Mouse (Mus musculus): ENCODE measurements around the gene Uqcc3. TPM values are rescaled to one million over a fixed set of nuclear protein-coding genes. Genes with fewer than 3 reads are reported as not detected.
A peak's percentile ranks its signal among the peaks of the same experiment; 100 is the strongest.
"Not testable (repeated sequence)": the region's sequence is repeated elsewhere in the genome, so short reads cannot be mapped to it uniquely, and the experiment has no call there.

The Uqcc3 gene
- total and polyA plus RNA-seq, 3 experiments = 18.1 to 76.9 (median 48.7) TPM

DNA sequence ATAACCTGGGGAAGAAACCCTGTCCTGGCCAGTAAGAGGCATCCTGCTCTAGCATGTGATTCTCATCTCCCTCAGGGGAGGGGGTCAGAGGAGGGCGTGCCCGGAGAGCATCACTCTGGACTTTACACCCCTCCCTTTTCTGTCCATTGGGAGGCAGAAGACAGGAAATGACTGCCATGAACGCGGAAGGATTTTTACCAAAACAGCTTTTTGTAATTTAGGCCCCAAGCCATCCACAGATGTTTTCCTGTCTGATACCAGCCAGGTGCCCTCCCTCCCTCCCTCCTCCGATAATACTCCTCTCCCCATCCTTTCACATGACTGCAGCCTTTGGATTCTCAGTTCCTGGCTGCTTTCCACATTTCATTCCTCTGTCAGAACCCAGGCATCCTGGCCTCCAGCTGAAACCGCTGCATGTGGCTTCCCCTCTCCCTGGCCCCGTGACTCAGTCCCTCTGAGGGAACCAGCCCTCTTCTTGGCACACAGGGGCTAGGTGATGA, 30.3 kb downstream of the Uqcc3 start, which contains the start of gene Lrrn4cl:
Gene Lrrn4cl (plus strand): TSS at position 367 of the 500 bp plus-strand sequence.
- peak; percentile 63 for DNase-seq

DNA sequence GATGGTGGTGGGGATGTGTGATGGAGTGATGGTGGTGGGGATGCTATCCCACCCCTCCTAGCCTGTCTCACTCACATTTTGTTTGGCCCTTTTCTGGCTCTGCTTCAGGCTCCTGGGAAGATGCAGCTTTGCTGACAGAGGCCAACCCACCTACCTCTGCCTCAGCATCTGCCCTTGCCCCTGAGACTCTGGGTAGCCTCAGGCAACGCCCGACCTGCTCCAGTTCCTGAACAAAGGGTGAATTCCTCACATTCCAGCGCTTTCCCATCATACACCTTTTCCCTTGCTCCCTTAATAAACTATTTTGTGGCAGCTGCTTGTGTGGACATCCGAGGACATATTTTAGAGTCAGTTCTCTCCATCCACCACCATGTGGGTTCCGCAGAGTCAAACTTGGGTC, 32.4 kb downstream of the Uqcc3 start:
- DNase-seq = no peak

DNA sequence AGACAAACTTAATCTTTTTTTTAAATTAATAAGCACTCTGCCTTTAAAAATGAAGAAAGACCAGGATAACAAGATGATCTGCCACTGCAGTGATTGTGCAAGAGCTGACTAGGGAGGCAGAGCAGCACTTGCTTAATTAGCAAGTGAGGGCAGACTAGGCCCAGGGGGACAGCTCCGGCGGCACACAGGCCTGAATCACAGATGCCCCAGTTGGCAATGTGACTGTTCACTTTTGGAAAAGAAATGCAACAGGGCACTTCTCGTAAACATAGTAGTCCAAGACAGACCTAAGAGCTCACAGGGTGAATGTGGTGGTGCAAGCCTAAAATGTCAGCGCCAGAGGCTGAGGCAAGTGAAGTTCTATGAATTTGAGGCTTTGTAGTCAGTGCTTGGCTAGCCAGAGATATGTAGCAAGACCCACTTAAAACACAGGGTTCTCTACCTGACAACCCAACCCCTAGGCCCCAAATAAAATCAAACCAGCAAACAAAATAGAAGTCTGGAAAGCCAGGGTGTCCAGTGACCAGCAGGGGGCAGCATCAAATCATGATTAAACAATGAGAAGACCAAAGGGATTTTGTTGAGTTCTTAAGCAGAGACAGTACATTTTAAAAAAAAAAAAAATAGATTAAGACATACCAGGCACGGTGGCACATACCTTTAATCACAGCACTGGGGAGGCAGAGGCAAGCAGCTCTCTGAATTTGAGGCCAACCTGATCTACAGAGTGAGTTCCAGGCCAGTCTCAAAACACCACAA, 36.2 kb downstream of the Uqcc3 start:
- peak; percentile 76 for DNase-seq

DNA sequence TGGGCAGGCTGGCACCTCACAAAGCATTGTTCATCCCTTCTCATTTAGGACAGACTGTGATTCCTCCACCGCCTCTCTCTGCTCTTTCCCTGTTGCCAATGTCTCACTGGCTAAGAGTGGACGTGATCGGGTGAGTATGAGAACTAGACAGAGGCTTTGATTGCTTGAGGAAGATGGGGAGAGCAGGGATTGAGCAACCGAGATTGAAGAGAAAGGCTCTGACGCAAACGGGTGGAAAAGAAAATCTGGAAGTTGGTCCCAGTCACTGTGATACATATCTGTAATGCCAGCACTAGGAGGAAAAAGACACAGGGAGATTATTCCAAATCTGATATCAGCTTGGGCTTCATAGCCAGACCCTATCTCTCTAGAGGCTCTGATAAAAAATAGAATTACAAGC, 37.8 kb downstream of the Uqcc3 start:
- DNase-seq = no peak

DNA sequence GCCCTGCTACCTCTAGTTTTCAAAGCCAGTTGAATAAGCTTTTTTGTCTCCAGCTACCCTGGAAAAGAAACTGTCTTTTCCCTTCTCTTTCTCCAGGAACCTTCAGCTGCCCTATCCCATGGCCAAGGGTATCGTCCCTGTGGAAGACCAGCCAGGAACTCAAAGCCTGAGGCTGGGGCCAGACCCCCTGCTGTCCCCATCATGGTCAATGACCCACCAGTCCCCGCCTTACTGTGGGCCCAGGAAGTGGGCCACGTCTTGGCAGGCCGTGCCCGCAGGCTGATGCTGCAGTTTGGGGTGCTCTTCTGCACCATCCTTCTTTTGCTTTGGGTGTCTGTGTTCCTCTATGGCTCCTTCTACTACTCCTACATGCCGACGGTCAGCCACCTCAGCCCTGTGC, 39.7 kb downstream of the Uqcc3 start:
- DNase-seq = no peak

DNA sequence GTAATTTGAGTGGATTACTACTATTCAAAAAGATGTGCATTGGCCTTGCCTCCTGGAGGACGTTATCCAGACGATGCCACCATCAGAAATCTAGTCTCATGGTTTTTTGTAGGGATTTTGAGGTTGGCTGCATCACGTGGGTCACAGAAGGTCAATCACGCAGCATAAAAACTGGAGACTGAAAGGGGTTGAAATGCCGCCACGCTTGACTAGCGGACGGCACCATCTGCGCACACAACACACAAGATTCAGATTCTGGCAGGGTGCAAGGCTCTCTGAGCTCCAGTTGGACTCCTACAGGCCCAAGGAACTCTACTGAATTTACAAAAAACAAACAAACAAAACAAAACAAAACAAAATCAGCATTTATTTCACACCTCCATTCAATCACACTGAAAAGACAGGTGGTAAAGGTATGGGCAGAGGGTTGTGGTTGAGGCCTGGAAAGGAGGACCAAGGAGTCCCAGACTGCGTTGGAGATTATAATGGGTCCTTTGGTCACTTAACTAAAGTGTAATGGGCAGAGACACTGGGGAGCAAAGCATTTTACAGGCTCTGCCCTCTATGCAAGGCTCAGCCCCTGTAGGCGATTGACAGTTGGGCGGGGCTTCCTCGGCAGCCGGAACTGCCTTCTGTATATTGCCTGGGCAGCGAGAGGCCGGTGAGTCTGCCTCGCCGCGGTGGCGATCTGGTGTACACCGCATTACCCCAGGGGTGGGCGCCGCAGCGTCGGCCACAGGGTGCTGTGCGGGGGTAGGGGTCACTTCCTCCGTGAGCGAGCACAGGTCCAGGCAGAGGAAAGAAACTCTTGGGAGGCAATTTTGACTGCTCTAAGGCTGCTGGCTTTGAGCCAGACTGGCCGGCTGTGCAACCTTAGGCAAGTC, 40.6 kb downstream of the Uqcc3 start:
- peak; percentile 90 for DNase-seq

DNA sequence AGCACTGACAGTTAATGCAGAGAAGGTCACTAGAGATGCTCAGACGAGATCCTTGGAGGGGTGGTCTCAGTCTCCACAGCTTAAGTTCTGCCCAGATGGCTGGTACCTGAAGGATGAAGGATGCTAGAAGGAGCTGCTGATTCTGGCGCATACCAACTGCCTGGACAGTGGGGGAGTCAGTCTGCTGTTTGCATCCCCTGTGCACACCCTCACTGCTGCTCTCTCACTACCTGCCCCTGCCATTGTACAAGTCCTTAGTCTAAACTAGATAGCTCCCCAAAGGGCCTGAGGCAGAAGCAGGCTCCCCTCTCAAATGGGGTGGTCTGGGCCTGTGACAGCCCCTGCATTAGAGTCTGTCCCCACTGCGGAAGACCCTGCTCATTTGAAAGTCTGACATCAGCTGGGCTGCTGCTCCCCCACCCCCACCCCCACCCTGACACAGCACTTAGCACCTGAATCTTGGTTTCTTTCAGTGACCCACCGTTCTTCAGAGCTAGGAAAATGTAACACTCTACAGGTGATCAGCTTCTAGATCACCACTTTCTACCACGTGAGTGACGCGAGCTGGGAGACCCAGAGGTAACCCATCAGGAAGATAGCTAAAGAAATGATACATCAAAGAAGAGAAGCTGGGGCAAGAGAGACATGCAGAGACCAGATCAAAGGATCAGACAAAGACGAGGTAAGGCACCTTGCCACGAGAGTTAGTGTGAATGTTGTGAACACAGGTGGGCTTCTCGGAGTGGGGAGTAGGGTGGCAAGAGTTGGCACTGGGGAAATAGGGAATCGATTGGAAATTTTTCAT, 41.4 kb downstream of the Uqcc3 start, which contains the start of gene Gng3:
Gene Gng3 (minus strand): TSS at position 92 of the 805 bp plus-strand sequence.
- DNase-seq = no peak

DNA sequence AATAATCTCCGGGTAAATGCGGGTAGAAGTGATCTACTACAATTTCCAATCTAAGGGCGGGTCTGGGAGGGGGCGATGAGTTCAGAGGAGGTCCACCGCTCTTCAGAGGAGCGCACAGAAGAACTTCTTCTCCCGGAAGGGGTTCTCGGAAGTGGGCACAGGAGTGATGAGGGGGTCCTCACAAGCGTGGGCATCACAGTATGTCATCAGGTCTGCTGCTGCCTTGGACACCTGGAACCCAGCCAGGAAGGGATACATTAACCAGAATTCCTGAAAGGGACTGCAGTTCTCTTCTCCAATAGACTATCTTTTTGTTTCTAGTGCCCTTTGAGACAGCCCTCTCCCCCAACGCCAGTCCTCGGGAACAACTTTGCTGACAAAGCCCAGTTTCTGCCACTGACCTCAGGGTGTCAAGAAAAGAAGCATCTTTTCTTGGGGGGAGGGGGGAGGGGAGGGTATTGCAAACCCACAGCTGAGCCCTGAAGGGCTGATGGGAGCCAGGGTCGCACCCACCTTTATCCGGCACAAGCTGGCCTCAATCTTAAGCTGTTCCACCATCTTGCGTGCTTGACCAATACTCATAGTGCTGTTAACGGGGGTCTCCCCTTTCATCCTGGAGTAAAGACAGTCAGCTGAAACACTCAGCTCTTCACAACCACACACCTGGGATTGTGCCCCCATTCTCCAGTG, 42.5 kb downstream of the Uqcc3 start:
- peak; percentile 56 for DNase-seq

DNA sequence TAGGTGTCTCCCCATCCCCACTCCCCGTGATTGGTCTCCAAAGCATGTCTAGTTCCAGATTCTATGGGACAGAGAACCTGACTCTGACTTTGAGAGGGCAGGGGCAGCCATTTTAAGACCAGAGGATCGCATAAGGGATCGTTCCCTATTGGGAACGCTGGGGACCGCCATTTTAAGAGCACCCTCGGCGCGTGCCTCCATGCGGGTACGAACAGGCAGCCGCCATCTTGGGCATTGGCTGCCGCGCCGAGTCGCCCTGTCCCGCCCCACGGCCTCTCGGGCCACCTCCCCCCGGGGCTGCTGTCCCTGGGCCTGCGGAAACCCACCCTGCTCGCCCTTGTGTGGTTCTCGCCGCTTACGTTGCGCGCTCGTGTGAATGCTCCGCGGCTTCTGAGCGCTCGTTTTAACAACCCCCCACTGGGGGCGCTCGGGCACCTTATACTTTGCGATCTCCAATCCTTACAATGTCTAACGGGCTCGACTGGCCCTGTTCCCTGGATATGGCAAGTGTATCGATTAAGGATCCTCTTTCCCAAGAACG, 43.4 kb downstream of the Uqcc3 start, which contains the start of gene Bscl2:
Gene Bscl2 (plus strand): TSS at position 217 of the 541 bp plus-strand sequence.
- DNase-seq = peak; percentile 90

DNA sequence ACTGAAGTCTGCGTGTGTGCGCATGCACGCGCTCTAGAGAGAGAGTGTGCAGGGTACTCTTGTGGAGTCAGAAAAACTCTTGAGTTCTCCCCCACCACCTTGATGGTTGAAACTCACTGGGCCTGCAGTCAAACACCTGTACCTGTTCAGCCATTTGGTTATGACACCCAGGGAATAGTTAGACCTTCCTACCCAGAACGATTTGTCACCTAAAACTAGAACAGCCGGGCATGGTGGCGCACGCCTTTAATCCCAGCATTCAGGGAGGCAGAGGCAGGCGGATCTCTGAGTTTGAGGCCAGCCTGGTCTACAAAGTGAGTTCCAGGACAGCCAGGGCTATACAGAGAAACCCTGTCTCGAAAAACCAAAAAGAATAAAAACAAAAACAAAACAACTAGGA, 44.4 kb downstream of the Uqcc3 start:
- not testable (repeated sequence) for DNase-seq

DNA sequence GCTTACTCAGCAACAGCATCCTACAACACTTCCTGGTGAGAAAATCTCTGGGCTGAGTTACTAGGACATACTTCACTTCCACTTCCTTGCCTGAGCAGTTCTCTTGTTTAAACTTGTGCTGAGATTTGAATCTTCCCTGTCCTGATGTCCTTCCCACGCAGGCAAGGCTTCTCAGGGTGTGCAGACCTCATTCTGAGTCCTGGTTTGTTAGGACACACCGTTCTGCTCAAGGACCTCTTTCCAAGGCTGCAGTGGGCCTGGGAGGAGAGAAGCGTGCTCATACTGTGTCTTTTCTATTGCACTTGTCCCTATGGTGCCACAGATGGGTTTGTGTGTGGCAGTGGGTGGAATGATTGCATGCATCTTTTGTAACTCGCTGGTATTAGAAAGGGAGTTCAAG, 47.8 kb downstream of the Uqcc3 start:
- no peak for DNase-seq

DNA sequence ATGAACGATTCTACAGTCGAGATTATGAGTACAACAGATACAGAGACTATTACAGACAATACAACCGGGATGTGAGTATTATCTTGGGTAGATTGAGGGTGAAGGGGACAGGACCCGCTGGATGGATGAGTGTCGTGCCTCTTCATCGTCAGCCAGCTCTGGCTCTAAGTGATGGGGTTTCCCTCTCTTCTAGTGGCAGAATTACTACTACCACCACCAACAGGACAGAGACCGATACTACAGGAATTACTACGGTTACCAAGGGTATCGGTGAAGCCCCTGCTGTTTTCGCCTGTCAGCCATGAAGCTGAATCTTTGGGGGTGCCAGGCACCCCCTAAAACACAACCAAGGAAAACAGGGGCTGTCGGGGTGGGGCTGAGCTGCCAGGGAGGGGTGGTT, 49.5 kb downstream of the Uqcc3 start:
- DNase-seq = no peak

DNA sequence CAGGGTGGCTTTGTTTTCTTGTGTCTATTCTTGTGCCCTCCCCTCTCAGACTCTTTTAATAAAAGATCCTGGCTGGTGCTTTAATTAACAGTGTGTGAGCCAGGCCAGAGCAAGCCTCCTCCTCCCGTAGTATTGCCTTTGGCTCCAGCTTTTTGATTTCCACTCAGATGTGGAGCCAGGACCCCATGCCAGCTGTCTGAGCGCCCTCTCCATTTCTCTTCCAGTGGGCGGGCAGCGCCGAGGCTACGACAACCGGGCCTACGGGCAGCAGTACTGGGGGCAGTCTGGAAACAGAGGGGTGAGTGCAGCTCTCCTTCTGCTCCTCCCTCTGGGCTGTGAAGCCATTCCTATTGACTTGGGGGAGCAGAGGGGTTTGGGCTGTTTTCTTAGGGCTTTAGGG, 50.1 kb downstream of the Uqcc3 start:
- no peak for DNase-seq

Small RNA genes within 50 kb of the gene (microRNA-seq; reads per million reads assigned to microRNA genes)
- gene Mir5136 = 0 to 0.22 reads per million in 2 experiments

Other genes with a start within 250 kb of the Uqcc3 start
Only the 30 nearest of the 32 such genes appear.
- 100 to 1,000 TPM; 202 to 548 TPM for gene Slc3a2, start 157.6 kb downstream of the Uqcc3 start, total RNA-seq (2021)
- gene Slc3a2, start 157.6 kb downstream of the Uqcc3 start, polyA plus RNA-seq (2012; rRNA removed) = 162 and 192 TPM in 2 replicates
- 10 to 100 TPM; 54.3 to 77.1 TPM for gene Wdr74, start 145.1 kb downstream of the Uqcc3 start, total RNA-seq (2021)
- 23.4 and 24.0 TPM in 2 replicates for gene Wdr74, start 145.1 kb downstream of the Uqcc3 start, polyA plus RNA-seq (2012; rRNA removed)
- gene 1700092M07Rik, start 140.2 kb downstream of the Uqcc3 start, total RNA-seq (2021) = under 1 TPM; 0.79 to 0.84 TPM
- gene 1700092M07Rik, start 140.2 kb downstream of the Uqcc3 start, polyA plus RNA-seq (2012; rRNA removed) = not detected in 2 replicates
- 10 to 100 TPM; 80.4 to 95.4 TPM for gene Stx5a, start 139.5 kb downstream of the Uqcc3 start, total RNA-seq (2021)
- gene Stx5a, start 139.5 kb downstream of the Uqcc3 start, polyA plus RNA-seq (2012; rRNA removed) = 67.1 and 73.5 TPM in 2 replicates
- gene Nxf1, start 123.8 kb downstream of the Uqcc3 start, total RNA-seq (2021) = 100 to 1,000 TPM; 102 to 165 TPM
- 43.4 and 48.0 TPM in 2 replicates for gene Nxf1, start 123.8 kb downstream of the Uqcc3 start, polyA plus RNA-seq (2012; rRNA removed)
- 100 to 1,000 TPM; 114 to 134 TPM for gene Tmem223, start 109.9 kb downstream of the Uqcc3 start, total RNA-seq (2021)
- 352 and 381 TPM in 2 replicates for gene Tmem223, start 109.9 kb downstream of the Uqcc3 start, polyA plus RNA-seq (2012; rRNA removed)
- 10 to 100 TPM; 60.9 to 62.7 TPM for gene Tmem179b, start 106.5 kb downstream of the Uqcc3 start, total RNA-seq (2021)
- 163 and 218 TPM in 2 replicates for gene Tmem179b, start 106.5 kb downstream of the Uqcc3 start, polyA plus RNA-seq (2012; rRNA removed)
- 10 to 100 TPM; 11.9 to 17.2 TPM for gene Taf6l, start 94.5 kb downstream of the Uqcc3 start, total RNA-seq (2021)
- 22.4 and 25.1 TPM in 2 replicates for gene Taf6l, start 94.5 kb downstream of the Uqcc3 start, polyA plus RNA-seq (2012; rRNA removed)
- gene Polr2g, start 82.3 kb downstream of the Uqcc3 start, total RNA-seq (2021) = 100 to 1,000 TPM in 1 of 2 experiments, 10 to 100 TPM in 1; 71.9 to 103 TPM
- gene Polr2g, start 82.3 kb downstream of the Uqcc3 start, polyA plus RNA-seq (2012; rRNA removed) = 24.0 and 25.9 TPM in 2 replicates
- 1 to 10 TPM; 2.1 to 3.4 TPM for gene Zbtb3, start 78.4 kb downstream of the Uqcc3 start, total RNA-seq (2021)
- gene Zbtb3, start 78.4 kb downstream of the Uqcc3 start, polyA plus RNA-seq (2012; rRNA removed) = 1.9 and 2.4 TPM in 2 replicates
- 10 to 100 TPM; 28.8 to 39.3 TPM for gene Ttc9c, start 61.6 kb downstream of the Uqcc3 start, total RNA-seq (2021)
- gene Ttc9c, start 61.6 kb downstream of the Uqcc3 start, polyA plus RNA-seq (2012; rRNA removed) = 5.4 and 7.0 TPM in 2 replicates
- gene Hnrnpul2, start 60.9 kb downstream of the Uqcc3 start, total RNA-seq (2021) = 10 to 100 TPM; 56.3 to 57.4 TPM
- gene Hnrnpul2, start 60.9 kb downstream of the Uqcc3 start, polyA plus RNA-seq (2012; rRNA removed) = 8.4 and 10.0 TPM in 2 replicates
- 10 to 100 TPM in 1 of 2 experiments, not detected in 1; 11.6 TPM for gene AC129217.1, start 51.1 kb downstream of the Uqcc3 start, total RNA-seq (2021)
- not detected in 2 replicates for gene AC129217.1, start 51.1 kb downstream of the Uqcc3 start, polyA plus RNA-seq (2012; rRNA removed)
- 100 to 1,000 TPM; 178 to 191 TPM for gene Bscl2, start 43.5 kb downstream of the Uqcc3 start, total RNA-seq (2021)
- gene Bscl2, start 43.5 kb downstream of the Uqcc3 start, polyA plus RNA-seq (2012; rRNA removed) = 373 and 386 TPM in 2 replicates
- 1 to 10 TPM; 5.7 to 7.0 TPM for gene Gng3, start 41.7 kb downstream of the Uqcc3 start, total RNA-seq (2021)
- gene Gng3, start 41.7 kb downstream of the Uqcc3 start, polyA plus RNA-seq (2012; rRNA removed) = 6.8 and 7.3 TPM in 2 replicates
- gene Lrrn4cl, start 30.2 kb downstream of the Uqcc3 start, total RNA-seq (2021) = 1 to 10 TPM; 2.2 to 6.2 TPM
- 1.2 and 1.3 TPM in 2 replicates for gene Lrrn4cl, start 30.2 kb downstream of the Uqcc3 start, polyA plus RNA-seq (2012; rRNA removed)
- 100 to 1,000 TPM; 197 to 224 TPM for gene Ubxn1, start 9.4 kb downstream of the Uqcc3 start, total RNA-seq (2021)
- gene Ubxn1, start 9.4 kb downstream of the Uqcc3 start, polyA plus RNA-seq (2012; rRNA removed) = 140 and 142 TPM in 2 replicates
- 10 to 100 TPM in 1 of 2 experiments, 1 to 10 TPM in 1; 5.8 to 13.3 TPM for gene Lbhd1, start 2.8 kb upstream of the Uqcc3 start, total RNA-seq (2021)
- 0.28 and 1.1 TPM in 2 replicates for gene Lbhd1, start 2.8 kb upstream of the Uqcc3 start, polyA plus RNA-seq (2012; rRNA removed)
- gene Gm49403, start 3.0 kb upstream of the Uqcc3 start, total RNA-seq (2021) = not detected
- gene Gm49403, start 3.0 kb upstream of the Uqcc3 start, polyA plus RNA-seq (2012; rRNA removed) = not detected in 2 replicates
- gene 1810009A15Rik, start 7.9 kb upstream of the Uqcc3 start, total RNA-seq (2021) = 10 to 100 TPM; 46.8 to 53.6 TPM
- gene 1810009A15Rik, start 7.9 kb upstream of the Uqcc3 start, polyA plus RNA-seq (2012; rRNA removed) = 4.3 and 5.6 TPM in 2 replicates
- gene Gm49416, start 8.0 kb upstream of the Uqcc3 start, total RNA-seq (2021) = 1 to 10 TPM; 3.2 to 4.5 TPM
- not detected in 2 replicates for gene Gm49416, start 8.0 kb upstream of the Uqcc3 start, polyA plus RNA-seq (2012; rRNA removed)
- 10 to 100 TPM; 21.5 to 23.7 TPM for gene Ints5, start 12.1 kb upstream of the Uqcc3 start, total RNA-seq (2021)
- gene Ints5, start 12.1 kb upstream of the Uqcc3 start, polyA plus RNA-seq (2012; rRNA removed) = 23.5 and 29.6 TPM in 2 replicates
- gene Ganab, start 17.1 kb upstream of the Uqcc3 start, total RNA-seq (2021) = 100 to 1,000 TPM; 172 to 199 TPM
- 77.2 and 98.7 TPM in 2 replicates for gene Ganab, start 17.1 kb upstream of the Uqcc3 start, polyA plus RNA-seq (2012; rRNA removed)
- gene B3gat3, start 39.5 kb upstream of the Uqcc3 start, total RNA-seq (2021) = 10 to 100 TPM; 57.0 to 70.5 TPM
- 147 and 159 TPM in 2 replicates for gene B3gat3, start 39.5 kb upstream of the Uqcc3 start, polyA plus RNA-seq (2012; rRNA removed)
- 10 to 100 TPM; 37.0 to 46.9 TPM for gene Rom1, start 48.4 kb upstream of the Uqcc3 start, total RNA-seq (2021)
- 105 and 116 TPM in 2 replicates for gene Rom1, start 48.4 kb upstream of the Uqcc3 start, polyA plus RNA-seq (2012; rRNA removed)
- 10 to 100 TPM; 39.7 to 51.0 TPM for gene Eml3, start 48.6 kb upstream of the Uqcc3 start, total RNA-seq (2021)
- gene Eml3, start 48.6 kb upstream of the Uqcc3 start, polyA plus RNA-seq (2012; rRNA removed) = 70.6 and 80.7 TPM in 2 replicates
- 10 to 100 TPM; 81.8 to 86.1 TPM for gene Mta2, start 61.0 kb upstream of the Uqcc3 start, total RNA-seq (2021)
- gene Mta2, start 61.0 kb upstream of the Uqcc3 start, polyA plus RNA-seq (2012; rRNA removed) = 15.9 and 20.6 TPM in 2 replicates
- gene Tut1, start 72.9 kb upstream of the Uqcc3 start, total RNA-seq (2021) = 10 to 100 TPM; 19.6 to 23.9 TPM
- gene Tut1, start 72.9 kb upstream of the Uqcc3 start, polyA plus RNA-seq (2012; rRNA removed) = 16.3 and 22.4 TPM in 2 replicates
- 100 to 1,000 TPM; 331 to 355 TPM for gene Eef1g, start 86.1 kb upstream of the Uqcc3 start, total RNA-seq (2021)
- gene Eef1g, start 86.1 kb upstream of the Uqcc3 start, polyA plus RNA-seq (2012; rRNA removed) = 63.8 and 90.8 TPM in 2 replicates
- 100 to 1,000 TPM in 1 of 2 experiments, 10 to 100 TPM in 1; 91.1 to 152 TPM for gene Ahnak, start 108.4 kb upstream of the Uqcc3 start, total RNA-seq (2021)
- 5.4 and 7.4 TPM in 2 replicates for gene Ahnak, start 108.4 kb upstream of the Uqcc3 start, polyA plus RNA-seq (2012; rRNA removed)